Mouse (Mus musculus): ENCODE measurements around the gene Rbmxl1. TPM values are rescaled to one million over a fixed set of nuclear protein-coding genes. Genes with fewer than 3 reads are reported as not detected.
"Not testable (repeated sequence)": the region's sequence is repeated elsewhere in the genome, so short reads cannot be mapped to it uniquely, and the experiment has no call there.

Gene Rbmxl1
- 180 and 184 TPM in 2 replicates for polyA plus RNA-seq (2015; fragmentation: Nextera tagmentation; extraction: Ambion mirVana)

DNA sequence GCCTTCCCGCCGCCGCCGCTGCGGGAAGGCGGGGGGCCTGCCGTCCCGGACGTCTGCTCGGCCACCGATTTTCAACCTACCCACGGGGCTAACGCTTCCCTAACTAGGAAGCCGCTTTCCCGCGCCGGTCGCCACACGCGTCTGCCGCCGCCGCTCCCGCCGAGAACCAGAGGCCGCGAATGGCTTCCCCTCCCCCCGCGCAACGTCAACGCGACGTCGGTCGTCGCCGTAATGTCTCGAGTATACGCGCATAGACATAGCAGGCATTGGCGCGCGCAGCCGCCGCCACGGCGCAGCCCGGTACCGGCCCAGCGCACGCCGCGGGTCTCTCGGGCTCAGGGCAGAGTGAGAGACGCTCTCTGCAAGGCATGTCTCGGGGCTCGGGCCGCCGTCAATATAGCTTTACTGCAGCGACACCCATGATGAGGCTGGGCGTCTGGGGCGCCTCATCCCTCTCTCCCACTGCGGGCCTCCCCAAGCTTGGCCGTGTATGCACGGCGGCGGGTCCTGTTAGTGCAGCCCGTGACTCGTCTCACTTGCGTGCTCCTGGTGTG is at the start of gene Rbmxl1:
Gene Rbmxl1 (minus strand): TSS at position 180 of the 554 bp plus-strand sequence.
- H3K9me3 ChIP-seq (ENCODE audit: control insufficient read depth, low read length), result no peaks in the 10 kb centered on the region
- 0% methylated on average over 69 of the region's 70 CpGs for WGBS
- H3K9ac ChIP-seq (ENCODE audit: low read depth, low read length), result peak within 1 kb of the TSS; percentile 96
- peaks cover 12% of the 10 kb centered on the region for H3K36me3 ChIP-seq (ENCODE audit: control insufficient read depth, insufficient read depth, low read length)
- H3K27me3 ChIP-seq (replicated peaks; ENCODE audit: control insufficient read depth, insufficient read depth, low read length), result no peaks in the 10 kb centered on the region
- peak; percentile 95 for ATAC-seq
- peak within 1 kb of the TSS; percentile 95 for H3K4me3 ChIP-seq (ENCODE audit: low read length)
- H3K4me1 ChIP-seq (ENCODE audit: control insufficient read depth, insufficient read depth, low read depth, low read length), result peaks cover 14% of the 10 kb centered on the region
- peak within 1 kb of the TSS; percentile 88 for H3K4me2 ChIP-seq (ENCODE audit: low read length)
- peak within 1 kb of the TSS; percentile 98 for H3K27ac ChIP-seq (ENCODE audit: low read depth, low read length)

DNA sequence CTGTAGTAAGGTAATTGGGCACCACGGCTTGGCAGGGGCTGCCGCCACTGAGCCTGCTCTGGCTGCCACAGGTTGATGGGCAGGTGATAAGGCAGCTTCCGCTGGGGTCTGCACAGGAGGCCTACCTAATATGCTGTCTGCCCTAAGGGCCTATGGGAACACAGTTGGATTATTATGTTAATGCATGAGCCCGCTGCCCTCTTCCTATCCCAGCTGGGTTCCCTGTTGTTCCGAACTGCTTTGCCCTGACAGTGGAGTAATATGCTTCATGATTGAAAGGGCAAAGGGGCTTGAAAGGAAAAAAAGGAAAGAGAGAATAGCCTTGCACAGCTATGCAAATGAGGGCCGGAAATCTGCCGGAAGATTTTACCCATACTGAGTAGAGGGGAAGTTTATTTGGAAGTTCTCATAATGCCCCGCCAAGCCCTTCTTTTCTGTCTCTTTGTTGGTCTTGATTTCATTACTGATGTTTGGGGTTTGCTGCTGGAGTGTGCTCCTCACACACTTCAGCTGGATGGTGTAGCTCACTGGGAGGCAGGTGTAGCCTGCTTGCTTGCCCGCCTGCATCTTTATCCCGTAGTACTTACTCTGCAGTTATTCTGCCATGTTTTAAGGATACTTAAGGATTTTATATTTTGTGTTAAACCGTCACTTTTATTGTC is 48.2 kb upstream of the Rbmxl1 start:
- Histone ChIP-seq H3K4me2 (ENCODE audit: low read length) (no peak overlapping the region), H3K9me3 (ENCODE audit: control insufficient read depth, low read length) (peaks cover 2% of the 10 kb centered on the region), H3K36me3 (ENCODE audit: control insufficient read depth, insufficient read depth, low read length) (no peaks in the 10 kb centered on the region), H3K27ac (ENCODE audit: low read depth, low read length) (no peak overlapping the region), H3K4me1 (ENCODE audit: control insufficient read depth, insufficient read depth, low read depth, low read length) (peaks cover 6% of the 10 kb centered on the region), H3K4me3 (ENCODE audit: low read length) (no peak overlapping the region), H3K27me3 (replicated peaks; ENCODE audit: control insufficient read depth, insufficient read depth, low read length) (no peaks in the 10 kb centered on the region), H3K9ac (ENCODE audit: low read depth, low read length) (no peak overlapping the region)
- 19% methylated on average over 11 of the region's 11 CpGs for WGBS
- peak; percentile 51 for ATAC-seq

DNA sequence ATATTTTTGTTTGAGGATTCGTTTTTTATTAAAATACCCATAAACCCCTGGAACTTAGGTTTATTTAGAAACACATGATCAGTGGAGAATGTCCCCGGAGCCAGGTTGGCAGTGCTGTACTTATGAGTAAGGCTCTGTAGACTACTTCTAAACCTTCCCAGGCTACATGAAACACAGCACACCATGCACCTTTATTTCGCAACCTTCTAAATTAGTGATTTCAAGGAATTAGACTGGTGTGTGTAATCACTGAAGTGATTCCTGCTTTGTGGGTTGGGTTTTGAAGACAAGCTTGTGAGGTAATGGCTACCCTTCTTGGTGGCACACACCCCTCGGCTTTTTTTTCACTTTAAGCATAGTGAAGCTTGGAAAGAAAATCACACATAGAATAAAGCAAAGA is 47.1 kb upstream of the Rbmxl1 start:
- H3K4me3 ChIP-seq (ENCODE audit: low read length), result no peak overlapping the region
- 91% methylated on average over 4 of the region's 4 CpGs for WGBS
- H3K4me1 ChIP-seq (ENCODE audit: control insufficient read depth, insufficient read depth, low read depth, low read length), result peaks cover 6% of the 10 kb centered on the region

DNA sequence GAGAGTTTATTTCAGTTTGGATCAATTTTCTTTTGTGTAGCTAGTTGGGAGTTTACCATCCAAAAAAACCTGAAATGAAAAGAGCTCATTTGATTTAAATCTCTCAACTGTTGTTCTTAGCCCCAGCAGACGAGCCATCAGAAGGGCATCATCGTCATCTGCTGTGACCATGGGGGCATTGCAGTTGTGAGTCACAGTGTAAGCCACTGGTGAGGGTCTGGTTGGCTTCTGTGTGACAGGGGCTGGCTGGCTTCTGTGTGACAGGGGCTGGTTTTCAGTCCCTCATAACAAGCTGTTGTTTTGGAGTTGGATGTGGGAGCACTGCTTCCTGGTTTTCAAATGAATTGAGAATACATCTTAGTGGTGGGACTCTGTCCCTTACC is 42.0 kb upstream of the Rbmxl1 start:
- H3K27me3 ChIP-seq (replicated peaks; ENCODE audit: control insufficient read depth, insufficient read depth, low read length), result no peaks in the 10 kb centered on the region
- H3K36me3 ChIP-seq (ENCODE audit: control insufficient read depth, insufficient read depth, low read length), result no peaks in the 10 kb centered on the region
- peaks cover 5% of the 10 kb centered on the region; the same call in 1 of the 2 replicates for H3K4me1 ChIP-seq (ENCODE audit: control insufficient read depth, insufficient read depth, low read depth, low read length)
- H3K4me2 ChIP-seq (ENCODE audit: low read length), result no peak overlapping the region
- H3K4me3 ChIP-seq (ENCODE audit: low read length), result no peak overlapping the region
- peak; percentile 77 for ATAC-seq
- no peaks in the 10 kb centered on the region for H3K9me3 ChIP-seq (ENCODE audit: control insufficient read depth, low read length)
- 45% methylated on average over 2 of the region's 2 CpGs for WGBS
- H3K27ac ChIP-seq (ENCODE audit: low read depth, low read length), result no peak overlapping the region
- no peak overlapping the region for H3K9ac ChIP-seq (ENCODE audit: low read depth, low read length)

More for the DNA sequence above, 47.1 kb upstream of the Rbmxl1 start:
- H3K9me3 ChIP-seq (ENCODE audit: control insufficient read depth, low read length), result no peaks in the 10 kb centered on the region
- H3K27me3 ChIP-seq (replicated peaks; ENCODE audit: control insufficient read depth, insufficient read depth, low read length), result no peaks in the 10 kb centered on the region
- ATAC-seq, result no peak
- H3K4me2 ChIP-seq (ENCODE audit: low read length), result no peak overlapping the region
- H3K36me3 ChIP-seq (ENCODE audit: control insufficient read depth, insufficient read depth, low read length), result no peaks in the 10 kb centered on the region
- H3K27ac ChIP-seq (ENCODE audit: low read depth, low read length), result no peak overlapping the region
- no peak overlapping the region for H3K9ac ChIP-seq (ENCODE audit: low read depth, low read length)

DNA sequence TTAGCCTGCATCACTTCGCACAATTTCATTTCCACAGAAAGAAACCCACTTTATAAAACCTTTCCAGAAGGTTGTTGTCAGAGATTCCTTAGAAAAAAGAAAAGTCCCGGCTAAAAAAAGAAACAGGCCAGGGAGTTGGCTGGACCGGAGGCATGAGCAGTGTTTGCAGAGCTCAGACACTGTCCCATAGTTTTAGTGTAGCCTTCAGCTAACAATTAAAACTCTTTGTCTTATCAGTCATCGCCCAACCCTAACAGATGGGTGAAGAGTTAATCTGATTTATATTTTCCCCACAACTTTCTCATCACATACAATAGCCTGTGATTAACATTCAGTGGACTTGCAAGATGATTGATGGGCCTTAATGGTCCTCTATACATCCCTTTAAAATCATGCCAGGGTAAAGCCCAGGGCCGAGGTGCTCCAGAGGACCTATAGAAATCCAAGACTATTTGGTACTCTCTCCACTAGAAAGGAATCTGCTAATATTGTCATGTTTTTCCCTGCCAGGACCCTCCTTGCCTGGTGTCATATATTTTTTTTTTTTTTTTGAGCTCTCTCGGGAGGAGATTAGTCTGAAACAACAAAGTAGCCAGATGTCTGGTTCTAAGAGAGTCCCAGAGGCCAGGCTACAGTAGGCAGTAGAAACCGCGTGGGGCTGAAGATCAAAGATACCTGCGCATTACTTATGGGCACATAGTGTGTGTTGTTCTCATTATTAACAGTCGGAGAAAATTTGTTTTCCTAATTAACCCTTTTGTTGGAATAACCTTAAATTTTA is 41.5 kb upstream of the Rbmxl1 start:
- Histone ChIP-seq H3K9me3 (ENCODE audit: control insufficient read depth, low read length) (no peaks in the 10 kb centered on the region), H3K4me1 (ENCODE audit: control insufficient read depth, insufficient read depth, low read depth, low read length) (peaks cover 5% of the 10 kb centered on the region; the same call in 1 of the 2 replicates), H3K4me3 (ENCODE audit: low read length) (no peak overlapping the region), H3K36me3 (ENCODE audit: control insufficient read depth, insufficient read depth, low read length) (no peaks in the 10 kb centered on the region), H3K9ac (ENCODE audit: low read depth, low read length) (no peak overlapping the region), H3K27me3 (replicated peaks; ENCODE audit: control insufficient read depth, insufficient read depth, low read length) (no peaks in the 10 kb centered on the region), H3K4me2 (ENCODE audit: low read length) (no peak overlapping the region), H3K27ac (ENCODE audit: low read depth, low read length) (no peak overlapping the region)
- peak; percentile 60; the same call in 1 of the 2 replicates for ATAC-seq
- WGBS, result 25% methylated on average over 10 of the region's 10 CpGs

DNA sequence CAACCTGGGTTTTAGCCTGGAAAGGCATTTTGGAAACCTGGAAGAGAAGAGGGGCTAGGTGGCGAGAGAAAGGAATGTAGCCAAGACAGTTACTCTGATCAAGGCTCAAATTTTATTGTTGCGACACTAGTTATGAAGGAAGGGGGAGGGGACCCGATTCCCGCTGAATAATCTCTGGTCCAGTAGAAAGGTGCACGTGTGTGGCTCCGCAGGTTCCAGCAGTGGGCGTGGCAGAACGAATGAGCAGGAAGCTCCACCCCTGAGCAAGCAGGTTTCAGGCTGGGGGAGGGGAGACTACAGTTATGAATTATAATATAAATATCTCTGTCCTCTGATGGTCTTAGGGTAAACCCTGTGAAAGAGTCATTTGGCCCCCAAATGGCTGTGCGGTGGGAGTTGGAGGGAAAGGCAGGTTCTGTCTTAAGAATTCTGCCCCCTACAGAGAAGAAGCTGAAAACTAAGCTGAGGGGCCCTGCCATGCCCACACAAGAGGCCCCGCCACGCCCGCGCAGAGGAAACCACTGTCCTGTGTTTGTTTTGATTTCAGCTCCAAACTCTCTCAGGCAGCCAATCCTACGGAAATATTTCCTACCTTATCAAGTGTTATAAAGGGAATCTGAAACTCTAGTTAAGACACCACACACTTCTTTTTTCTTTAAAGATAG is 36.6 kb upstream of the Rbmxl1 start:
- not testable (repeated sequence) for H3K4me2 ChIP-seq (ENCODE audit: low read length); H3K9ac ChIP-seq (ENCODE audit: low read depth, low read length); ATAC-seq; H3K4me3 ChIP-seq (ENCODE audit: low read length); H3K27me3 ChIP-seq (replicated peaks; ENCODE audit: control insufficient read depth, insufficient read depth, low read length); H3K4me1 ChIP-seq (ENCODE audit: control insufficient read depth, insufficient read depth, low read depth, low read length); H3K36me3 ChIP-seq (ENCODE audit: control insufficient read depth, insufficient read depth, low read length); H3K9me3 ChIP-seq (ENCODE audit: control insufficient read depth, low read length); H3K27ac ChIP-seq (ENCODE audit: low read depth, low read length)
- WGBS, result 46% methylated on average over 7 of the region's 14 CpGs

DNA sequence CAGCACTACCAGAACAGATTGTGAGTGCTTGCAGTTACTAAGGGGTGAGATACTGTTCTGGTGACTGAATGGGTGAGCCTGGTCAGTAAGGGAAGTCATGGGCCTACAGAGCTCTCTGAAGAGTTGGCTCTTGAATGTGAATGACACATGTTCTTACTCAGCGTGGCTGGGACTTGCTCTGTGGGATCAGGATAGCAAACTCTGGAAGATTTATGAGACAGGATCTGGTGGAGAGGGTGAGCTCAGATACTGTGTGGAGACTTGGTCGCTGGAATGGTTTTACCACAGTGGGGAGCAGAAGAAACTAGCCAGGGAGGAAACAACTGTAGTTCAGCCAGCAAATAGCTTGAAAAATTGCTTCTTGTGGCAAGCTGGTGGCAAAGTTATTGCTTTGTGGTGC is 35.8 kb upstream of the Rbmxl1 start:
- no peaks in the 10 kb centered on the region for H3K36me3 ChIP-seq (ENCODE audit: control insufficient read depth, insufficient read depth, low read length)
- WGBS, result 81% methylated on average over 2 of the region's 2 CpGs
- no peak overlapping the region for H3K9ac ChIP-seq (ENCODE audit: low read depth, low read length)
- no peaks in the 10 kb centered on the region for H3K9me3 ChIP-seq (ENCODE audit: control insufficient read depth, low read length)
- no peaks in the 10 kb centered on the region for H3K4me1 ChIP-seq (ENCODE audit: control insufficient read depth, insufficient read depth, low read depth, low read length)
- H3K27ac ChIP-seq (ENCODE audit: low read depth, low read length), result no peak overlapping the region
- H3K4me2 ChIP-seq (ENCODE audit: low read length), result no peak overlapping the region
- ATAC-seq, result no peak
- no peak overlapping the region for H3K4me3 ChIP-seq (ENCODE audit: low read length)
- no peaks in the 10 kb centered on the region for H3K27me3 ChIP-seq (replicated peaks; ENCODE audit: control insufficient read depth, insufficient read depth, low read length)

DNA sequence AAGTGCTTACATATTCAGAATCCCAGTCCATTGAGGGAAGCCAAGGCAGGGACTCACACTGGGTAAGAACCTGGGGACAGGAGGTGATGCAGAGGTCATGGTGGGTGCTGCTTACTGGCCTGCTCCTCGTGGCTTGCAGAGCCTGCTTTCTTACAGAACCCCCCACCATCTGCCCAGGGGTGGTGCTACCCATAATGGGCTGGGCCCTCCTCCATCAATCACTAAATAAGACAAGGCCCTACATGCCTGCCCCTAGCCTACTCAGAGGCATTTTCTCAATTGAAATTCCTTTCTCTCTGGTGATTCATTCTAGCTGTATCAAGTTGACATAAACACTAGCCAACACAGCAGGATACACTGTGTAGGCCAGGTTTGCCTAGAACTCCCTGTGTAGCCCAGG is 34.9 kb upstream of the Rbmxl1 start:
- Histone ChIP-seq H3K9ac (ENCODE audit: low read depth, low read length) (no peak overlapping the region), H3K4me3 (ENCODE audit: low read length) (no peak overlapping the region), H3K36me3 (ENCODE audit: control insufficient read depth, insufficient read depth, low read length) (no peaks in the 10 kb centered on the region), H3K9me3 (ENCODE audit: control insufficient read depth, low read length) (no peaks in the 10 kb centered on the region), H3K4me1 (ENCODE audit: control insufficient read depth, insufficient read depth, low read depth, low read length) (no peaks in the 10 kb centered on the region), H3K4me2 (ENCODE audit: low read length) (no peak overlapping the region), H3K27ac (ENCODE audit: low read depth, low read length) (no peak overlapping the region), H3K27me3 (replicated peaks; ENCODE audit: control insufficient read depth, insufficient read depth, low read length) (no peaks in the 10 kb centered on the region)
- no peak for ATAC-seq
- WGBS, result 44% methylated on average over 1 of the region's 1 CpGs

DNA sequence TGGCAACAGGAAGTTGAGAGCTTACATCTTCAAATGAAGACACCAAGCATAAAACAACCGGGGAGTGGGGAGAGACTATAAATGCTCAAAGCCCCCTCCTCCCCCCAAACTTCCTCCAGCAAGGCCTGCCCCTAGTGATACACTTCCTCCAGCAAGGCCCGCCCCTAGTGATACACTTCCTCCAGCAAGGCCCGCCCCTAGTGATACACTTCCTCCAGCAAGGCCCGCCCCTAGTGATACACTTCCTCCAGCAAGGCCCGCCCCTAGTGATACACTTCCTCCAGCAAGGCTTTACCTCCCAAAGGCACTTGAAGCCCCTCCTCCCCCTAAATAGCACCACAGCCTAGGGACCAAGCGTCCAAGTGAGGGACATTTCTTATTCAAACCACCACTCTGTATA is 34.0 kb upstream of the Rbmxl1 start:
- not testable (repeated sequence) for ATAC-seq; H3K9ac ChIP-seq (ENCODE audit: low read depth, low read length); H3K4me3 ChIP-seq (ENCODE audit: low read length); H3K27ac ChIP-seq (ENCODE audit: low read depth, low read length); H3K36me3 ChIP-seq (ENCODE audit: control insufficient read depth, insufficient read depth, low read length); H3K4me1 ChIP-seq (ENCODE audit: control insufficient read depth, insufficient read depth, low read depth, low read length); H3K4me2 ChIP-seq (ENCODE audit: low read length); H3K9me3 ChIP-seq (ENCODE audit: control insufficient read depth, low read length); H3K27me3 ChIP-seq (replicated peaks; ENCODE audit: control insufficient read depth, insufficient read depth, low read length)
- 90% methylated on average over 5 of the region's 6 CpGs for WGBS

Measured in hindbrain, embryonic 16.5 days (tissue).